Mouse (Mus musculus) adrenal gland, postnatal 14 days (tissue): ENCODE data around the gene Nr5a2. TPM values are rescaled to one million over a fixed set of nuclear protein-coding genes. Genes with fewer than 3 reads are reported as not detected.
A peak's percentile ranks its signal among the peaks of the same experiment; 100 is the strongest.

Experiments
- DNase-seq: peaks from one replicate; pipeline ENCODE4 v3.0.0; 2021; ENCODE audit warnings: mixed read lengths
- total RNA-seq: library from RNA; stranded (reverse); gene quantifications from 2 replicates; pipeline ENCODE4 v1.2.3, GENCODE M21; 2021

The Nr5a2 gene
- total RNA-seq, 1 experiment from 2014 or later, result 8.3 TPM

DNA sequence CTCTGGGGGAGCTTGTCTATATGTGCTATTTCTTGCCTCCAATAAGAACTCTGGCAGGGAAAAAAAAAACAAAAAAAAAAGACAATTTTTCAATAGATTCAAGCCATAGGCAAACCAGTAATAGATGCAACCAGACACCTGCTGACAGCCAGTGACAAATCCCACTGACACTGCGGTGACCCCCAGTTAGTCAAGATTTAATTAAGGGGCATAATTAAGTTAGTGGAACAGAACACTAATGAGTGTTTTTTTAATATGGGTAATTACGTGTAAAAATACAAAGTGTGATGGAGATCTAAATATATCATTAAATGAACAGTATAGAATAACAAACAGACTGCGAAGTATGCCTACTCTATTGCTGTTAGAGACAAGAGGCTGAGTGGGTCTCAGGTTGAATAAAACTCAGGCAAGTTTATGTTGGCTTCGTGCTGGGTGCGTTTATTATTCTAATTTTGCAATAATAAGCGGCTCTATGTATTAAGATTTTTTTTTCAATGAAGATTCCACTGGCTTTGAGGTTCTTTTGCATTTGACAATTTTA lies 50.7 kb downstream of the Nr5a2 start:
- no peak for DNase-seq

DNA sequence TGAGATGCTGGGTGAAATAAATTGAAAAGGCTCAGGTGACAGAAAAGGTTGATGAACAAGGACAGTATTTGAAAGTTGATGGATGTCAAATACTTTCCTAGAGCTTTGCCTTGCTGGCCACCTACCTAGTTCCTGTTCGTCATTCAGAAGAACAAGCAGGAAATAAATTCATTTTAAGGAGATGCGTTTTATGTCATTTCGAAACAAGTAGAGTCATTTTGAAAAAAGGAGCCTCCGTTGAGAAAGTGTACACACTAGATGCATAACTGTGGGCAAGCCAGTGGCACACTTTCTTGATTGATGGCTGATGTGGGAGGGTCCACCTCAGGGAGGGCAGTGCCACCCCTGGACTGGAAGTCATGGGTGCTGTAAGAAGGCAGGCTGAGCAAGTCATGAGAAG lies 62.1 kb downstream of the Nr5a2 start:
- DNase-seq, result no peak

DNA sequence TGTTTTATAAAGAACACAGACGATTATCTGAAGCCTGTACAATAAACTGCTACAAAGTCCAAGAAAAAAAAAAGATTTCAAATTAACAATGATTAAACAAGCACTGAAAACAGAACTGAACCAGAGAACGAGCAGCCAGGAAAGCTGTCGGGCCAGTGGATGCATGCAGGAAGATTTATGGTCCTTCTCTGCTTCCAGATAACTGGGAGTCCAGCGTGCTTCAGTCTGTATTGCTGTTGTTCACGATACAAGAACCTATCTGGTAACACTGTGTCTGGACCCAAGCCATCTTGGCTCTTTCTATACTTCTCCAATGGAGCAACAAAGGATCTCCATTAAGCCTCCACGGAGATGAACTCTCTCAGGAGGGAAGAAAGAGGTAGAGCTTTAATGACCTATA lies 63.9 kb downstream of the Nr5a2 start:
- no peak for DNase-seq

DNA sequence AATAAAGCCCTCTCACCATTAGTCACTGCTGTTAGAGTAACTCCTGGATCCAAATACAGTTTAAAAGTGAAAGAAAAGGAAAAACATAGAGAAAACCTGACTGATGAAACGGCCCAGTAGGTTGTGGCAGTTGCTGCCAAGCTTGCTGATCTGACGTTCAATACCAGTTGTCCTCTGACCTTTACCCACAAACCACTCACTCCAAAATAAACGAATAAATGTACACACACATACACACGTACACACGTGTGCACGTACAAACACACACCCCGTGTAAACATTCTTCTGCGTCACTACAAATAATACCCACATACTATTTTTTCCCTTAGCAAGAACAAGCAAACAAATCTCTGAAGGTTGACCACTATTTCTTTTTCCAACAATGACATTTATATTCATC lies 64.4 kb downstream of the Nr5a2 start:
- DNase-seq, result no peak

GRCm38 (mm10) chr1:136894753-136895152 lies 65.5 kb downstream of the Nr5a2 start:
- no peak for DNase-seq

DNA sequence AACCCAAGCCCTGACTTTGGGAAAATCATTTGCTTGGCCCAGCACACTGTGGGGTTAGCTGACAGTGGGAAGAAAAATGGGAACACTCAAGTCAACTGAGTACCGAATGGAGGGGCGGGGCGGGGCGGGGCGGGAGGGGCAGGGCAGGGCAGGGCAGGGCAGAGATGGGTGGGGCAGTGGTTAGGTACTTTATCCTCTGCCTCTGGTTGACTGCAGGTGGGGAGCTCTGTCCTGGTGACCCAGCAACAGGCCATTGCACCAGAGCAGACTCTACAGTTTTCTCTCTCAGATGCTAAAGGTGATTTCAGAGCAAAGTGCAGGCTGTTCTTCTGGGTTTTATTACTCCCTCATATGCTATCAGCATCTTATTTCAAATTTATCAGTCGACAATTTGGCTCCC lies 67.1 kb downstream of the Nr5a2 start:
- DNase-seq, result no peak

DNA sequence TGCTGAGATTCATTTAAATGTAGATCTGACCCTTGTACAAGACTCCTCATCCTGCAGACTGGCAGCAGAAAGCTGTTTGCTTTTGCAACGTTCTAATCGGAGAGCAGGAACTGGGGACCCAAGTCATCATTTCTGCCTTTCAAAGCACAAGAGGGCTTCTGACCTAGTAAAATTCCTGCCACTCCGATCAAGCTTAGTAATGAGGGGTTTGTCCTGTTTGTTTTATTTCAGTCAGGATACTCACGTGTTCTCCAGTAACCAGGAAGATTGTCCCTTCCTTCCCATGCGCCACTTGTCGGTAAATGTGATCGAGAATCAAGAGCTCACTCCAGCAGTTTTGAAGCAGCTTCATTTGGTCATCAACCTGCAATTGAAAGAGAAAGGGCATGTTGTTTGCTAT lies 69.8 kb downstream of the Nr5a2 start:
- DNase-seq, result no peak

DNA sequence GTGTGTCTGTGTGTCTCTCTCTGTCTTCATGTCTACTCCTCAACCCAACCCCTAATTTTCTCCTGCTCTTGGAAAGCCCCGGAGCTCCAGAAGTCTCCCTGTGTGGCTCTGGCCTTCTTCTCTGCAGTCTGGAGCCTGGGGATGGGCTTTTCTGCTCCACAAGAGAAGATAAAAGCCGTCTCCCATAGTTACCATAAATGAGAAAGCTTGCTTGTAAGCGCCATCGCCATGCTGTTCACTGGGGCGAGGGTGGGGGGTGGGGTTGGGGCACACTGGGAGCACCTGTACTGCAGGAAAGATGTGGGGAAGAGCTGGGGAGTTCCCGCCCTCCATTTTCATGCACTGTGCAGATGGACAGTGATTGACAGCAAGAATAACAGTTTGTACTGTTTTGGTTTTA lies 71.5 kb downstream of the Nr5a2 start:
- no peak for DNase-seq

- no peak for DNase-seq
These were observed 73.6 kb downstream of the Nr5a2 start for GRCm38 (mm10) chr1:136886678-136887077.

DNA sequence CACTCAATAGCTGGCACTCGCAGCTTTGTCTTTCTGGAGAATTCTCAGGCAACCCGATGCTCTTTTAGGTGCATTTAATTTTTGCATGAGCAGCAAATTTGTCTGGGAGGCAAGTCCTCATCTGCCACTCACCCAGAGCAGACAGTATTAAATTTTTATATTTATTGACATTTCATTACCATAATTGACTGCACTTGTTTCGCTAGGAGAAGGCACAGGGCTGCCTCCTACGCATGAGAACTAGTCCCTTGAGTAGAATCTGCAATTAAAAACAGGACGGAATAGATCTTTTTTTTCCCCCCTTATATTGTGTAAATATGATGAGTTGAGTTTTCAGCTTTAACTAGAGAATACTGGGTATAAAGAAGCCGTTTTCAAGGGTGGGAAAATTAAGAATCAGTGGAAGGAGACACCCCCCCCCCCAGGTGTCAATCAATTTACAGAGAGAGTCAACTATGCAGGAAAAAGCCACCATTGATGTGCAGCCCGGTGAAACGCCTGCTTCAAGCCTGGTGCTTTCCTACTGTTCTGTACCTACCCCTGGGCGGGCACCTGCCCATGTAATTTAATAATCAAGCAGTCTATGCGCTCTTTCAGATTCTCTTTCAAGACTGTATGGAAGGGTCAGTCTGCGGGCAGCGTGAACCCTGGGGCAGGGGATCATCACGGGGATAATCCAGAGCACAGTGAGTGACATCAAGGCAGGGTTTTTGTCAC lies 76.6 kb downstream of the Nr5a2 start:
- DNase-seq, result no peak

GRCm38 (mm10) chr1:136880260-136880659 lies 80.0 kb downstream of the Nr5a2 start:
- no peak for DNase-seq

DNA sequence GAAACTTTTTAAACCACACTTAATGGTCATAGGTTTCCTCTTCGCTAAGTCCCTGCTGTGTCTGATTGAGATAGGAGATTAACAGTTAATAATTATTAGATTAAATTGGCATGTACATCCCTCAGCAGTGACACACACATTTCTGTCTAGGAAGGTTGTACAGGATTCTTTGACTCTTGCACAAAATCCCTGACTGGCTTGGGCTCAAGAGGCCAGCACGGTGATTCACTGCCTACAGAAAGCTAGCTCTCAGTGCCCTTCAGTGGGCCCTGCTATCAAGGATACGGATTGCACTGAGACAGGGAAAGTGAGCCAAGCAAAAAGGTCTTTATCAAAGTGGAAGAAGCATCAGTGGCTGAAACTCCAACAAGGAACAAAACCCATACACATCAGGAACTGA lies 85.2 kb downstream of the Nr5a2 start:
- peak; percentile 74 for DNase-seq

- no peak for DNase-seq
These were observed 91.3 kb downstream of the Nr5a2 start for GRCm38 (mm10) chr1:136868955-136869354.

DNA sequence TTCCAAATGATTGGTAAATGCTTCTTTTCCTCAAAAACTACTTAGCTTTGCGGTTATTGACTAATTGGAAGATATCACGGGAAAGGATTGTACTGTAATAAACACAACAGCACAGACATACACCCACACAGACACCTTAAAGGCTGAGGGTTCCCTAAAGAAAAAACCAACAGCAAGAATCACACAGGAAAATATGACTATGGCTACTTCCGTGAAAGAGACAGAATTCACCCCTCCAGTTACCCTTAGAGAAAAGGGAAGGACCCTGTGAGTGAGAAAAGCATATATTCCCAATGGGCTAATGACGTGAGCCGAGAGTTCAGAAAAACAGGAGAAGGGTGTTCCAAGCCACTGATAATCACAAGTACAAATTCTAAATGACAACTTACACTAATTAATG lies 92.0 kb downstream of the Nr5a2 start:
- no peak for DNase-seq

DNA sequence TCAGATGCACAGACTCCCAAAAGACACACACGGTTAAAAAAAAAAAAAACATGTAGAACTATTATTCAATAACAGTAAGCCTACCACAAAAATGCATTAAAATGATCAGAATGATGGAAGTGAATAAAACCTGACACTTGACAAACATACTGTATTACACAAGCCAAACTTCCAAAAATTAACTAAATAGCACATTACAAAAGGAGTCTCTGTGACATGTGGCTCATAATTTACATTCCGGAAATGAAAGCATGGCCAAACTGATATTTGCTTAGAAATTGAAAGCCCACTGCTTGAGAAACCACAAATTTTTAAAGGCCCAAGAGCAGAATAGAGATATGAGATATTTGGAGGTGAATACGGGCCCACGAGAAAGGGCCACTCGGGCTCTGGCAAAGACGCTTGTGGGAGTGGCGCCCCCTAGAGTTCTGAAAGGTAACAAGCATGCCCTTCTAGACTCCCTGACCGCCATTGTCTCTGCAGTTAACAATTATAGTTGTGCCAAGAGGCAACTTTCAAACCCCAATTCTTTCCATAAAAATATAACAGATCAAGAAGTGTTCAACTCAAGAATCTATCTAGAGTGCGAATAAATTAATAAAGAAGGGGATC lies 93.7 kb downstream of the Nr5a2 start:
- peak; percentile 25 for DNase-seq

DNA sequence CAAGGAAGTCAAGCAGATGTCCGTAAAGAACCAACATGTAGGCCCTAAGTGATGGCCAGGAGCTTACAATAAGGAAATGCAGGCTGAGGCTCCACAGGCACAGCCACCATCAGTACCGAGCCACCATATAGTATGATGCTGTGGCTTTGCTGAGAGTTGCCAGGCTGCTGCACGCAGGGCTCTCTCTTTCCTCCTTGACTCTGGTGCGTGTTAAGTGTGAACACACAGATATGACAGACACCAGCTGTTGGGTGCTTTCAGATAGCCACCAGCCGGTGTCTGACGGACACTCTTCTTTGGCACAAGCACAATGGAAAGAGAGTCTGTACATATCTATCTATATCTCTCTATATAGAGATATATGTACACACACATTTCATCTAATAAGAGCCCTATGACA lies 97.0 kb downstream of the Nr5a2 start:
- DNase-seq, result no peak

- peak; percentile 53 for DNase-seq
These were observed 100.8 kb downstream of the Nr5a2 start for GRCm38 (mm10) chr1:136859454-136859853.

- DNase-seq, result no peak
These were observed 101.5 kb downstream of the Nr5a2 start for GRCm38 (mm10) chr1:136858724-136859123.

DNA sequence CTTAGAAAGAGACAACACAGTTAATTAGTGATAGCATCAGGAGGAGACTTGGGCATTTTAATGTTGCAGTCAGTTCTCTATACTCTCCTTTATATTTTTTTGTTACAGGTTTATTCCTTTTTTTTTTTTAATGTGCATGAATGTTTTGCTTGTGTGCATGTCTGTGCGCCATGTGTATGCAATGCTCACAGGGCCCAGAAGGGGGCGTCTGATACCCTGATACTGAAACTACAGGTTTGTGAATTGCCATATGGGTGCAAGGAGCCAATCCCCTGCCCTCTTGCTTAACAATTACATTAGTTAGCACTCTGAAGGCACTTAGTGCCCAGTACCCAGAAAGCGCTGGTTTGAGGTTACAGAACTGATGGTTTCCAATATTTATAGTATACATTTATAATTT lies 104.1 kb downstream of the Nr5a2 start:
- no peak for DNase-seq

DNA sequence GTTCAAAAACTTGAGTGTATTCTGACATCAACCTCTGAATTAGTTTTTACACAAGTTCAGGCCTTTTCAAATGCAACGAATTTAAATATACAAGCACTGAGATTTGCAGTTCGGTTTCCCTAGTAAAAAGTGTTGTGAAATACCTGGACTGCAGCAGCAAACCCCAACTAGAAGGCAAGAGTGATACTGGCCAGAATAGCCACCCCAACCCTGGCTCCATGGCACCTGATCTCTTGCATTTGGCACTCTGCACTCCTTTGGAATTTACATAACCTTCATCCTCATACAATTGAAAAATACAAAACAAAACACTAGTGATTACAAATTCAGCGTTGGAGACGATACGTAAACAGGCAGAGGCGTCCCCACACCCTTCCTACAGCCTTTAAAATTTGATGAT lies 111.5 kb downstream of the Nr5a2 start:
- DNase-seq, result no peak

DNA sequence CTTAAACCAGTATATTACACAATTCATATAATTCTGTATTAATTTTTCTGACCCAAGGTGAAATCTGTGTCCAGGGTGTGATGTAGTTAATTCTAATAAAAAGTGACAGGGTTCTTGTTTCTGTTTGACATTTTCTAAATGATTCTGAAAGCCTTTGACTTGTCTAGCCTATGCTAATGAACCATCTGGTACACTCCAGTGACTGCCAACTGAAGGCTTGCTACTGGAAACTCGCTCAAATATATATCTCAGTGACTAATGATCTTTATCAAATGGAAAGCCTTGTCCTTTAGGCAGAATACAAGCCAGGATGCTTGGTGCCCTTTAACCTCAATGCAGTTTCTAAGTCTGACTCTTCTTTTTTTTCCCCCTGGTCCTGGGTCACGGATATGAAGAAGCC lies 114.2 kb downstream of the Nr5a2 start:
- DNase-seq, result no peak

GRCm38 (mm10) chr1:136845341-136845740 lies 114.9 kb downstream of the Nr5a2 start:
- DNase-seq, result no peak

- no peak for DNase-seq
These were observed 119.7 kb downstream of the Nr5a2 start for GRCm38 (mm10) chr1:136840512-136840911.

GRCm38 (mm10) chr1:136839202-136839601 lies 121.0 kb downstream of the Nr5a2 start:
- DNase-seq, result peak; percentile 64
